Mouse (Mus musculus) E14TG2a.4 (cell line): Measurements from ENCODE around the gene Atrnl1.

ENCODE experiments used
- H3K27me3 ChIP-seq: 2 replicates; pipeline ENCODE4 v1.6.1; 2014; ENCODE audit warnings: low read length, control low read depth; ENCODE audit not compliant: insufficient read depth
- H3K36me3 ChIP-seq: 2 replicates; pipeline ENCODE4 v1.6.1; 2014; ENCODE audit warnings: low read length, control low read depth; ENCODE audit not compliant: insufficient read depth
- H3K4me1 ChIP-seq: replicated peaks from 2 replicates; pipeline ENCODE4 v1.6.1; 2014; ENCODE audit warnings: low read depth, low read length, control low read depth
- H3K4me3 ChIP-seq: replicated peaks from 2 replicates; pipeline ENCODE4 v1.5.1; 2014; ENCODE audit warnings: mild to moderate bottlenecking, low read length
- H3K9me3 ChIP-seq: 2 replicates; pipeline ENCODE4 v1.6.1; 2014; ENCODE audit warnings: low read length, control low read depth
- CTCF ChIP-seq: conservative IDR thresholded peaks from 2 replicates; pipeline ENCODE4 v1.5.1; 2014; ENCODE audit warnings: low read length
- NANOG ChIP-seq: IDR thresholded peaks from 2 replicates; pipeline ENCODE4 v1.6.1; 2014; ENCODE audit warnings: borderline replicate concordance, low read length, mixed read lengths
- POU5F1 ChIP-seq: IDR thresholded peaks from 2 replicates; pipeline ENCODE4 v1.6.1; 2014; ENCODE audit warnings: low read length, borderline replicate concordance

Atrnl1 gene

DNA sequence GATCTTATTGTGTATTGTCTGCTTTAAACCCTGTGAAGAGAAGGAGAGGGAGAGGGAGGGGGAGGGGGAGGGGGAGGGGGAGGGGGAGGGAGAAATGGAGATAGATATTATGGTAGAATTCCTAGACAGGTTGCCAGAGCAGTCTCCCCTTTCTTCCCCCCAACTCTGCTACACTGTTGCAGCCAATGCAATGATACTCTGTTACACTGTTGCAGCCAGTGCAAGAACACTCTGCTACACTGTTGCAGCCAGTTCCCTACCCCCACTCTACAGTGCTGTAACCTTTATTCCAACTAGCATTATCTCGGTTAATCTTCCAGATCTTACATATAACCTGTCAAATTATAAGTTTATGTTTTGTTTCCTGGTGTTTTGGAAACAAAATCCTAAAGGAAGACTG, 400.8 kb downstream of the Atrnl1 start:
- Histone ChIP-seq H3K36me3 (no peaks in the 10 kb centered on the region), H3K9me3 (no peaks in the 10 kb centered on the region), H3K27me3 (no peaks in the 10 kb centered on the region), H3K4me3 (no peak overlapping the region), H3K4me1 (no peaks in the 10 kb centered on the region)
- TF ChIP-seq CTCF: no peak
- no peak for TF ChIP-seq NANOG
- no peak for TF ChIP-seq POU5F1

- Histone ChIP-seq H3K4me3 (no peak overlapping the region), H3K27me3 (no peaks in the 10 kb centered on the region), H3K9me3 (no peaks in the 10 kb centered on the region), H3K4me1 (no peaks in the 10 kb centered on the region), H3K36me3 (no peaks in the 10 kb centered on the region)
- TF ChIP-seq NANOG: no peak
- TF ChIP-seq POU5F1: no peak
- TF ChIP-seq CTCF: no peak
Observed at GRCm38 (mm10) chr19:58015741-58016140, 404.9 kb downstream of the Atrnl1 start.

DNA sequence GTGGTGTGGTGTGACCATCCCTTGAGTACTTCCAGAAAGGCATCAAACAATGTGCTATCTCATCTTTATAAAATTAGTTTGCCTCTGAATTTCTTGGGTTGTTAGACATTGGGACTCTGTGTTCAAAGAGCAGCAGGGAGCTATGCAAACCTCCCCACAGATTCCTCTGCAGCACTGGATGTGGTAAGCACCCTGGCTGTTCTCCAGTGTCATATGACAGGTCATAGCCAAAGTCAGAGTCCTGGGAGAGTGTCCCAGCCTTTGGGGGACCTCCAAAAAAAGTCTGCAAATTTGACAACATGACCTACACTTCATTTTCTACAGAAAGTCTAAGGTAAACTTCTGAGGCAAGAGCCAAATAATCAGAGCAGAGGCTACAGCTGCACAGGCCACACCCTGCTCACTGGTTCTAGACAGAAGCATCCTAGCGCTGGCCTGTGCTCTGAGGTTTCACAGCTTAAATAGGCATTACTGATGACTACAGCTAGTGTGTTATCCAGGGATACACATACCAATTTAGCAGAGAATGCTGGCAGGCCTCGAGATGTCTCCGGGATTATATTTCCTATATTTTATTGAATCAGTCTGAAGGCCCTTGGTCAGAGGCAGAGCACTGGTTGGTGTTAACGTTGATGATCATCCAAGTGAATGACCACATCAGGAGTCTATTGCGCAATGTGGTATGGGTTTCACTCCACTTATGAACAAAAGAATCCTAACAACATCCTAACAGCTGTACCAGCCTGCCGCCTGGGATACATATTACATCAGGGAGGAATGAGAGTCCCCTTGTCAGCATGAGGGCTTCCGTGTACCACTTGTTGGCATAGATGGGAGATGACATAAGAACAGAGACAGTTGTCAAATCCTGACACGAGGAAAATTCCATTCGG, 406.0 kb downstream of the Atrnl1 start:
- Histone ChIP-seq H3K4me1 (no peaks in the 10 kb centered on the region), H3K9me3 (no peaks in the 10 kb centered on the region), H3K4me3 (no peak overlapping the region), H3K36me3 (no peaks in the 10 kb centered on the region), H3K27me3 (no peaks in the 10 kb centered on the region)
- no peak for TF ChIP-seq CTCF
- no peak for TF ChIP-seq NANOG
- TF ChIP-seq POU5F1: no peak

DNA sequence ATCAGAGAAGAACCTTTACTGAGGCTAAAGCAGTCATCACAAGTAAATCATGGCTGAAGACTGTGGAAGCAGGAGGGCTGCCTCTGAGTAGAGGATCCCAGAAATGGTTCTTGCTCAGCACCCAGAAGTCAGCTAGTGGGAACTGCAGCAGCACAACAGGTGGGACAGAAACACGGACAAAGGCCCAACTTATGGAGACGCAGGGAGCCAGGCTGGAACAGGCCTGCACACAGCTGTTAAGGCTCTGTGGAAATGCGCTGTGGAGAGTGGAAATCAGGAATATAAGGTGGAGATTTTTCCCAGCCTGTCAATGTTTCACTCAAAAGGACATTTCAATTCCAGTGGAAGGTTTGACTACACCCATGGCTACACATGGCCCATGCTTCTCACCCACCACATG, 406.6 kb downstream of the Atrnl1 start:
- H3K36me3 ChIP-seq: no peaks in the 10 kb centered on the region
- no peak overlapping the region for H3K4me3 ChIP-seq
- no peaks in the 10 kb centered on the region for H3K9me3 ChIP-seq
- H3K27me3 ChIP-seq: no peaks in the 10 kb centered on the region
- TF ChIP-seq CTCF: no peak
- no peak for TF ChIP-seq NANOG
- no peak for TF ChIP-seq POU5F1
- H3K4me1 ChIP-seq: no peaks in the 10 kb centered on the region

GRCm38 (mm10) chr19:58018698-58019097, 407.9 kb downstream of the Atrnl1 start:
- Histone ChIP-seq H3K27me3 (no peaks in the 10 kb centered on the region), H3K9me3 (no peaks in the 10 kb centered on the region), H3K36me3 (no peaks in the 10 kb centered on the region), H3K4me1 (no peaks in the 10 kb centered on the region), H3K4me3 (no peak overlapping the region)
- no peak for TF ChIP-seq CTCF
- TF ChIP-seq NANOG: no peak
- TF ChIP-seq POU5F1: no peak

GRCm38 (mm10) chr19:58021514-58022284, 410.9 kb downstream of the Atrnl1 start:
- H3K36me3 ChIP-seq: no peaks in the 10 kb centered on the region
- no peaks in the 10 kb centered on the region for H3K9me3 ChIP-seq

GRCm38 (mm10) chr19:58023216-58023825, 412.5 kb downstream of the Atrnl1 start:
- no peak for TF ChIP-seq NANOG
- TF ChIP-seq CTCF: no peak
- no peak for TF ChIP-seq POU5F1
- Histone ChIP-seq H3K36me3 (no peaks in the 10 kb centered on the region), H3K27me3 (no peaks in the 10 kb centered on the region), H3K4me1 (no peaks in the 10 kb centered on the region), H3K4me3 (no peak overlapping the region), H3K9me3 (no peaks in the 10 kb centered on the region)

More at GRCm38 (mm10) chr19:58021514-58022284, 410.9 kb downstream of the Atrnl1 start:
- Histone ChIP-seq H3K27me3 (no peaks in the 10 kb centered on the region), H3K4me1 (no peaks in the 10 kb centered on the region), H3K4me3 (no peak overlapping the region)
- TF ChIP-seq POU5F1 (no peak), NANOG (no peak), CTCF (no peak)

DNA sequence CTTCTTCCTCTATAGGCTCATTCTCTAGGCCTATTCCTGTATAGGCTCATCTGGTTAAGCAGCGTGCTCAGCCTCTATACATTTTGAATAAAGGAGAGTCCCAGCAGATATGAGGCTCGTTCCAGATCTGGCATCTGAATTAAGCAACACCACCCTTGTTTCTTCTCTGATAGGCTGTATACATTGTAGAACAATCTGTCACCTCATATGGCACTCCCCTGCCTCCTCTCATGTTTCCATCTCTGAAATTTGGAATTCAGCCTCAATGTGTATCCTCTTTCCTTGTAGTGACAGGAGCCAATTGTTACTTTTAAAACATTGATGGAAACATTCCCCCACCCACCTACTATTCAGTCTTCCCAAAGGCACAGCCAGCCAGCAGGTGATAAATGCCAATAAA, 414.2 kb downstream of the Atrnl1 start:
- Histone ChIP-seq H3K27me3 (no peaks in the 10 kb centered on the region), H3K9me3 (no peaks in the 10 kb centered on the region), H3K36me3 (no peaks in the 10 kb centered on the region), H3K4me3 (no peak overlapping the region), H3K4me1 (no peaks in the 10 kb centered on the region)
- no peak for TF ChIP-seq NANOG
- TF ChIP-seq POU5F1: no peak
- no peak for TF ChIP-seq CTCF
